Mouse (Mus musculus) liver, postnatal 0 days (tissue): Measurements from ENCODE around the gene Arhgef40. TPM values are rescaled to one million over a fixed set of nuclear protein-coding genes. Genes with fewer than 3 reads are reported as not detected.

Experiments
- ATAC-seq: fragments of 200-750 bp; cut with Nextera tagmentation; 2 replicates; pipeline ENCODE4 v1.8.0; 2017; ENCODE audit warnings: mild to moderate bottlenecking, moderate library complexity
- DNase-seq: peaks from one replicate; pipeline ENCODE4 v3.0.0-alpha.2; 2016
- H3K27ac ChIP-seq: fragments of 300-500 bp; sonication (generic); 2 replicates; pipeline ENCODE4 v1.5.1; 2014; ENCODE audit warnings: antibody characterized with exemption, moderate library complexity, mild to moderate bottlenecking, low read depth
- H3K27me3 ChIP-seq: fragments of 300-500 bp; sonication (generic); 2 replicates; pipeline ENCODE4 v1.6.1; 2014; ENCODE audit warnings: low read length, control low read depth, mixed read lengths; ENCODE audit not compliant: insufficient read depth
- H3K36me3 ChIP-seq: fragments of 300-500 bp; sonication (generic); replicated peaks from 2 replicates; pipeline ENCODE4 v1.6.1; 2014; ENCODE audit warnings: mild to moderate bottlenecking, control low read depth, low read length, moderate library complexity, mixed read lengths; ENCODE audit not compliant: insufficient read depth
- H3K4me1 ChIP-seq: fragments of 300-500 bp; sonication (generic); 2 replicates; pipeline ENCODE4 v1.6.1; 2014; ENCODE audit warnings: antibody characterized with exemption, mild to moderate bottlenecking, control low read depth; ENCODE audit not compliant: insufficient read depth
- H3K4me2 ChIP-seq: fragments of 300-500 bp; sonication (generic); 2 replicates; pipeline ENCODE4 v1.6.1; 2014; ENCODE audit warnings: low read depth, mild to moderate bottlenecking, low read length, moderate library complexity, mixed read lengths
- H3K4me3 ChIP-seq: fragments of 300-500 bp; sonication (generic); 2 replicates; pipeline ENCODE4 v1.5.1; 2014; ENCODE audit warnings: low read depth, low read length
- H3K9ac ChIP-seq: fragments of 300-500 bp; sonication (generic); replicated peaks from 2 replicates; pipeline ENCODE4 v1.6.1; 2014; ENCODE audit warnings: mild to moderate bottlenecking, moderate library complexity
- H3K9me3 ChIP-seq: fragments of 300-500 bp; sonication (generic); 2 replicates; pipeline ENCODE4 v1.6.1; 2016; ENCODE audit warnings: mild to moderate bottlenecking, control low read depth, low read length, mixed read lengths
- CTCF ChIP-seq: sonication (generic); IDR thresholded peaks from 2 replicates; pipeline ENCODE4 v1.5.1; 2016; ENCODE audit warnings: antibody characterized with exemption, low read depth
- EP300 ChIP-seq: IDR thresholded peaks from 2 replicates; pipeline ENCODE4 v1.6.1; 2016; ENCODE audit warnings: antibody characterized with exemption, low read depth, mild to moderate bottlenecking
- WGBS: fragments of 180-500 bp; shearing (Covaris S2); extraction: QIAGEN DNeasy Blood & Tissue Kit; methylation state at CpG from one replicate; pipeline ENCODE4 v1.1.7; 2014; ENCODE audit not compliant: insufficient replicate concordance; 5-methylcytosine and 5-hydroxymethylcytosine counted together
- polyA plus RNA-seq: library from polyadenylated mRNA; unstranded; fragments of >200 nt; fragmentation: Nextera tagmentation; extraction: Ambion mirVana; gene quantifications from 2 replicates; pipeline ENCODE4 v1.2.1, GENCODE M21; 2015

Arhgef40 gene
- polyA plus RNA-seq, 1 experiment from 2014 or later, result 7.2 TPM

DNA sequence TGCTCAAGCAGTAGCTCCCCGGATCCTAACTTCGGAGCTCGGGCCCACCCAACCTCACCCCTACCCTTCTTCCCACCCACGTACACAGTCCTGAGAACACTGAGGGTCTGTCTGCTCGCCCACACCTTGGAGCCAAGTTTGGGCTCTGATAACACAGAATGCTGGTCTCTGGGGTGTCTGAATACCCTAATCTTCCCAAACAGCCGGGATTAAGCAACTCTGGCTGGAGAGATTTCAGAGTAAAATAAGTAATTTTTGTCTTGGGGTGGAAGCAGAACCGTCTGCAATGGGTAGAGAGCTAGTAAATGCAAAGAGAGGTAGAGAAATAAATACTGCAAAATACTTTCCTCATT, 1.6 kb downstream of the Arhgef40 start:
- no peak for DNase-seq
- TF ChIP-seq CTCF (no peak), EP300 (peak; percentile 57)
- Histone ChIP-seq H3K27me3 (no peaks in the 10 kb centered on the region; the same call in 1 of the 2 replicates), H3K27ac (peak overlapping the region; percentile 70), H3K36me3 (peaks cover 8% of the 10 kb centered on the region; the same call in 1 of the 2 replicates), H3K9ac (peak overlapping the region; percentile 74), H3K4me1 (peaks cover 32% of the 10 kb centered on the region), H3K9me3 (no peaks in the 10 kb centered on the region), H3K4me3 (peak overlapping the region; percentile 74), H3K4me2 (peak overlapping the region; percentile 100)
- ATAC-seq, result peak; percentile 40
- WGBS, result 10% methylated on average over 7 of the region's 7 CpGs

GRCm38 (mm10) chr14:51987177-51987576, 2.7 kb downstream of the Arhgef40 start:
- Histone ChIP-seq H3K9me3 (no peaks in the 10 kb centered on the region), H3K27me3 (no peaks in the 10 kb centered on the region; the same call in 1 of the 2 replicates), H3K27ac (peak overlapping the region; percentile 70; the same call in 1 of the 2 replicates), H3K4me3 (no peak overlapping the region), H3K9ac (no peak overlapping the region), H3K4me1 (peaks cover 32% of the 10 kb centered on the region), H3K36me3 (peaks cover 16% of the 10 kb centered on the region; the same call in 1 of the 2 replicates), H3K4me2 (peak overlapping the region; percentile 100)
- DNase-seq (peak; percentile 16), ATAC-seq (no peak)
- WGBS, result 66% methylated on average over 6 of the region's 6 CpGs
- TF ChIP-seq CTCF, result no peak
- peak; percentile 43; the same call in 1 of the 2 replicates for TF ChIP-seq EP300

GRCm38 (mm10) chr14:51988731-51989130, 4.2 kb downstream of the Arhgef40 start:
- Histone ChIP-seq H3K4me3 (no peak overlapping the region), H3K9me3 (no peaks in the 10 kb centered on the region), H3K9ac (no peak overlapping the region), H3K27ac (no peak overlapping the region), H3K27me3 (no peaks in the 10 kb centered on the region; the same call in 1 of the 2 replicates), H3K4me2 (no peak overlapping the region), H3K36me3 (peaks cover 17% of the 10 kb centered on the region; the same call in 1 of the 2 replicates), H3K4me1 (peaks cover 32% of the 10 kb centered on the region)
- no peak for ATAC-seq
- peak; percentile 11 for DNase-seq
- 84% methylated on average over 12 of the region's 12 CpGs for WGBS
- TF ChIP-seq CTCF (no peak), EP300 (no peak)

GRCm38 (mm10) chr14:51989461-51989970, 5.0 kb downstream of the Arhgef40 start:
- Histone ChIP-seq H3K36me3 (peaks cover 20% of the 10 kb centered on the region; the same call in 1 of the 2 replicates), H3K4me2 (0 out of 2 replicates have a peak overlapping the region, but pooled peaks have one; percentile 26), H3K4me1 (peaks cover 25% of the 10 kb centered on the region), H3K27ac (no peak overlapping the region), H3K4me3 (no peak overlapping the region), H3K9me3 (no peaks in the 10 kb centered on the region), H3K9ac (no peak overlapping the region), H3K27me3 (no peaks in the 10 kb centered on the region)
- WGBS, result 59% methylated on average over 12 of the region's 12 CpGs
- ATAC-seq (no peak), DNase-seq (no peak)
- TF ChIP-seq EP300 (no peak), CTCF (no peak)

- Histone ChIP-seq H3K4me2 (no peak overlapping the region), H3K27ac (no peak overlapping the region), H3K36me3 (peaks cover 28% of the 10 kb centered on the region; the same call in 1 of the 2 replicates), H3K27me3 (no peaks in the 10 kb centered on the region), H3K9me3 (no peaks in the 10 kb centered on the region), H3K4me1 (0 out of 2 replicates have a peak, but pooled peaks cover 3% of the 10 kb centered on the region), H3K4me3 (no peak overlapping the region), H3K9ac (no peak overlapping the region)
- TF ChIP-seq CTCF (no peak), EP300 (no peak)
- WGBS, result 68% methylated on average over 4 of the region's 4 CpGs
- ATAC-seq (no peak), DNase-seq (no peak)
These were observed 9.9 kb downstream of the Arhgef40 start for GRCm38 (mm10) chr14:51994453-51994852.

DNA sequence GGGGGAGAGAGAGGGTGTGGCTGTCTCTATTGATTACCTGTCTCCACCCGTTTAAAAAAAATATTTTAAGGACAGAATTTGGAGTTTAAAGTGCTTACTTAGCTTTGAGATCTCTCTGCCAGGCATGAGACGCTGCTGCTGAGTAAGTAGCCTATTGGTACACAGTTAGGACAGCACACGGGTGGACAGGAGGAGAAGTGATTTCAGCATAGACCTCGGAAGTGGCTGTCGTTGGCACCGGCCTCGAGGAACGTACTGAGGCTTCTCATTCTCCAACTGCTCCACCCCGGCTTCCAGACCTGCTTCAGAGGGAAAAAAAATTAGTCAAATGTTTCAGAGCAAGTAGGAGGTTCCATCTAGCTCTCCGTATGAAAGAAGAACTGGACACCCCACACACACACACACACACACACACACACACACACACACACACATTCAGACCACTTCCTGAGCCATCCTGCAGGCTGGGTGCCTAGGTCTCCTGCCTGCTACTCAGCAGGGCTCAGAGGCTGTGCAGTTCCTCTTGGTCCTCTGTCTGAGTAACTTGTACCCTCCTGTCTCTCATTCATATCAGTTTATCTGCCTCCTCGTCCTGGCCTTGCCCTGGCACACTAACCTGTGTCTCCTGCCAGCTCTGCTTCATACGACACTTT, 10.8 kb downstream of the Arhgef40 start:
- Histone ChIP-seq H3K36me3 (peaks cover 24% of the 10 kb centered on the region; the same call in 1 of the 2 replicates), H3K9ac (no peak overlapping the region)

More for the DNA sequence above, 10.8 kb downstream of the Arhgef40 start:
- H3K4me3 ChIP-seq, result no peak overlapping the region
- peak; percentile 14 for DNase-seq
- H3K4me2 ChIP-seq, result no peak overlapping the region
- no peaks in the 10 kb centered on the region for H3K9me3 ChIP-seq
- ATAC-seq, result no peak
- TF ChIP-seq EP300, result no peak
- no peak for TF ChIP-seq CTCF
- H3K27ac ChIP-seq, result no peak overlapping the region
- 45% methylated on average over 12 of the region's 12 CpGs for WGBS
- no peaks in the 10 kb centered on the region for H3K27me3 ChIP-seq
- H3K4me1 ChIP-seq, result 0 out of 2 replicates have a peak, but pooled peaks cover 3% of the 10 kb centered on the region
